Mouse (Mus musculus): ENCODE data around the gene Nprl2.

- TF ChIP-seq EP300 (IDR thresholded peaks at IDR 0.05; ENCODE audit: insufficient read depth, low read depth, low read length), result no peak
- TF ChIP-seq CTCF (IDR thresholded peaks at IDR 0.05), result no peak
- TF ChIP-seq POLR2A (IDR thresholded peaks at IDR 0.05; ENCODE audit: insufficient read depth, low read depth, low read length), result no peak
Measured at GRCm38 (mm10) chr9:107493511-107493910, 48.5 kb upstream of the Nprl2 start.
